Mouse (Mus musculus) midbrain, embryonic 12.5 days (tissue): ENCODE results near the gene Auh. TPM values are rescaled to one million over a fixed set of nuclear protein-coding genes. Genes with fewer than 3 reads are reported as not detected.

Experiments used
- ATAC-seq: fragments of 200-750 bp; cut with Nextera tagmentation; 2 replicates; pipeline ENCODE4 v1.8.0; 2017; ENCODE audit warnings: low read depth, moderate TSS enrichment, moderate library complexity; ENCODE audit not compliant: low FRiP score
- H3K27ac ChIP-seq: fragments of 300-500 bp; sonication (generic); replicated peaks from 2 replicates; pipeline ENCODE4 v1.5.1; 2016; ENCODE audit warnings: mild to moderate bottlenecking
- H3K27me3 ChIP-seq: fragments of 300-500 bp; sonication (generic); 2 replicates; pipeline ENCODE4 v1.6.1; 2016; ENCODE audit warnings: mild to moderate bottlenecking
- H3K36me3 ChIP-seq: fragments of 300-500 bp; sonication (generic); 2 replicates; pipeline ENCODE4 v1.6.1; 2016
- H3K4me1 ChIP-seq: fragments of 300-500 bp; sonication (generic); 2 replicates; pipeline ENCODE4 v1.6.1; 2016
- H3K4me2 ChIP-seq: fragments of 300-500 bp; sonication (generic); replicated peaks from 2 replicates; pipeline ENCODE4 v1.6.1; 2016; ENCODE audit warnings: mild to moderate bottlenecking, moderate library complexity
- H3K4me3 ChIP-seq: fragments of 300-500 bp; sonication (generic); 2 replicates; pipeline ENCODE4 v1.5.1; 2016; ENCODE audit warnings: mild to moderate bottlenecking
- H3K9ac ChIP-seq: fragments of 300-500 bp; sonication (generic); replicated peaks from 2 replicates; pipeline ENCODE4 v1.6.1; 2016; ENCODE audit warnings: mild to moderate bottlenecking, moderate library complexity
- H3K9me3 ChIP-seq: fragments of 300-500 bp; sonication (generic); 2 replicates; pipeline ENCODE4 v1.6.1; 2016; ENCODE audit warnings: mild to moderate bottlenecking
- WGBS: fragments of 180-500 bp; shearing (Covaris S2); methylation state at CpG from one replicate; pipeline ENCODE4 v1.1.7; 2016; 5-methylcytosine and 5-hydroxymethylcytosine counted together
- polyA plus RNA-seq: library from polyadenylated mRNA; unstranded; fragments of >200 nt; fragmentation: Nextera tagmentation; extraction: Ambion mirVana; gene quantifications from 2 replicates; pipeline ENCODE4 v1.2.1, GENCODE M21; 2016

Auh gene
- polyA plus RNA-seq: 46.2 and 48.0 TPM in 2 replicates

DNA sequence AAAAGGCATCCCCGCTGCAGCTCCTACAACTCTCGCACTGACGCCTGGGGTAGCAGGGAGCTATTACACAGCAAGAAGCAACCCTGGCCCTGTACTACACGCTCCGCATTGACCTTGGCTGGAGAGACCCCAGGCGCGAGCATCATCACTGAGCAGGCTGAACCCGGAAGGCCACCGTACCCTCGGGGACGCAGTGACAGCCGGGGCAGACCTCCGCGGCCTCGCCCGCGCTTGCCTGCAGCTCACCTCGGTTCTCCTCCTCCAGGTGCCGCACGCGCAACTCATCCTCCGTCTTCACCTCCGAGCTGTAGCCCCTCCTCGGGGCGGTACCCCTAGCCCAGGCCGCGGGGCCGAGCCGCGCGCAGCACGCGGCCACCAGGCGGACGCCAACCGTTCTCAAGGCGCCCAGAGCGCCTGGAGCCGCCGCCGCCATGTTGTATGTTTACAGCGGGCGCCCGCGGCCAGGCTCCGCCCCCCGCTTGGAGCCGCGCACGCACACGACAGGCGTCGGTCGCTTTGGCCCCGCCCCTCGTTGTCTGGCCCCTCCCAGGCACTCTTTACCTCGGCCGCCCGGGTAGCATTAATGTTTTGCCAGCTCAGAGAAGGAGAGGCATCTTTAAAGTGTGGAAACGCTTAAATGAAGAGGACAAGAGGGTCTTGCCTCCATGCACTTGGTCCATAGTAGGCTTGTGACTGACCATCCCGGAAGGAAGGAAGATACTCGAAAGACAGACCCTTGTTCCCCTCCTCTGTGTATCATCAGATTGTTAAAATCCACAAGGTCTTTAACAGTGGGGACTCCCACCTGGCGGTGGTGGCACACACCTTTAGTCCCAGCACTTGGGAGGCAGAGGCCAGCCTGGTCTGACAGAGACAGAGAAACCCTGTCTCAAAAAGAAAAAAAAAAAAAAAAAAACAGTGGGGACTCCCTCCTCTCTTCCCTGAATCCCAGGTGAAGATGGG, at the start of gene Auh:
Gene Auh, minus strand, starts transcription at position 473 of the 963 bp plus-strand sequence.
- Histone ChIP-seq H3K36me3 (no peaks in the 10 kb centered on the region), H3K9ac (peak within 1 kb of the TSS; percentile 74), H3K4me3 (peak within 1 kb of the TSS; percentile 87), H3K27me3 (0 out of 2 replicates have a peak, but pooled peaks cover 2% of the 10 kb centered on the region), H3K4me2 (peak within 1 kb of the TSS; percentile 66), H3K9me3 (no peaks in the 10 kb centered on the region), H3K27ac (peak within 1 kb of the TSS; percentile 84), H3K4me1 (peaks cover 19% of the 10 kb centered on the region)
- WGBS: under 1% methylated on average over 63 of the region's 63 CpGs
- peak; percentile 97 for ATAC-seq

- Histone ChIP-seq H3K9ac (peak overlapping the region; percentile 83), H3K9me3 (no peaks in the 10 kb centered on the region), H3K27me3 (peaks cover 36% of the 10 kb centered on the region), H3K4me3 (peak overlapping the region; percentile 65), H3K36me3 (no peaks in the 10 kb centered on the region), H3K4me1 (peaks cover 40% of the 10 kb centered on the region), H3K27ac (peak overlapping the region; percentile 86), H3K4me2 (peak overlapping the region; percentile 96)
- WGBS: 2% methylated on average over 49 of the region's 64 CpGs
- 0 out of 2 replicates have a peak, but pooled peaks have one; percentile 32 for ATAC-seq
Measured at GRCm38 (mm10) chr13:52978321-52978981, 49.0 kb upstream of the Auh start.

- H3K4me1 ChIP-seq: peaks cover 40% of the 10 kb centered on the region
- 26% methylated on average over 4 of the region's 4 CpGs for WGBS
- ATAC-seq: no peak
- peak overlapping the region; percentile 96 for H3K4me2 ChIP-seq
- H3K9ac ChIP-seq: peak overlapping the region; percentile 83
- H3K9me3 ChIP-seq: no peaks in the 10 kb centered on the region
- peak overlapping the region; percentile 86; the same call in 1 of the 2 replicates for H3K27ac ChIP-seq
- no peaks in the 10 kb centered on the region for H3K36me3 ChIP-seq
- peaks cover 33% of the 10 kb centered on the region for H3K27me3 ChIP-seq
- peak overlapping the region; percentile 65 for H3K4me3 ChIP-seq
Measured at GRCm38 (mm10) chr13:52977757-52978156, 48.3 kb upstream of the Auh start.

DNA sequence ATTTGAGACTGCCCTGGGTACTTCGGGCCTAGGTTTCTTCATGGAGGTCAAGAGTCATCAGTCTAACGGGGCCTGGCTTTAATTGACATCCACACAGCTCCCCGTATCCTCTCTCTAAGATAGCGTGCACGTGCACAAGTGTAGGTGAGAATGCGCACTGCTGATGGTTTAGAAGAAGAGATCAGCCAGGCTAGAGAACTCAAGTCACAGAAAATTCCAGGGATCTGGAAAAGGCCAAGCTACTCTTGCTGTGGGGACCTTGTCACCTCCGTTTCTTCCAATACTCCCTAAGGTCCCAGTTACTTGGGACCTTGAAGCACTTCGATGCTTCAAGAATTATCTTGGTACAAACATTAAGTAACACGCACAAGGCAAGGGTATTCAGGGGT, 47.7 kb upstream of the Auh start:
- peaks cover 31% of the 10 kb centered on the region for H3K27me3 ChIP-seq
- peak overlapping the region; percentile 96 for H3K4me2 ChIP-seq
- peaks cover 39% of the 10 kb centered on the region for H3K4me1 ChIP-seq
- H3K4me3 ChIP-seq: no peak overlapping the region
- ATAC-seq: no peak
- no peaks in the 10 kb centered on the region for H3K9me3 ChIP-seq
- no peak overlapping the region for H3K27ac ChIP-seq
- no peak overlapping the region for H3K9ac ChIP-seq
- H3K36me3 ChIP-seq: no peaks in the 10 kb centered on the region
- WGBS: 78% methylated on average over 9 of the region's 9 CpGs

DNA sequence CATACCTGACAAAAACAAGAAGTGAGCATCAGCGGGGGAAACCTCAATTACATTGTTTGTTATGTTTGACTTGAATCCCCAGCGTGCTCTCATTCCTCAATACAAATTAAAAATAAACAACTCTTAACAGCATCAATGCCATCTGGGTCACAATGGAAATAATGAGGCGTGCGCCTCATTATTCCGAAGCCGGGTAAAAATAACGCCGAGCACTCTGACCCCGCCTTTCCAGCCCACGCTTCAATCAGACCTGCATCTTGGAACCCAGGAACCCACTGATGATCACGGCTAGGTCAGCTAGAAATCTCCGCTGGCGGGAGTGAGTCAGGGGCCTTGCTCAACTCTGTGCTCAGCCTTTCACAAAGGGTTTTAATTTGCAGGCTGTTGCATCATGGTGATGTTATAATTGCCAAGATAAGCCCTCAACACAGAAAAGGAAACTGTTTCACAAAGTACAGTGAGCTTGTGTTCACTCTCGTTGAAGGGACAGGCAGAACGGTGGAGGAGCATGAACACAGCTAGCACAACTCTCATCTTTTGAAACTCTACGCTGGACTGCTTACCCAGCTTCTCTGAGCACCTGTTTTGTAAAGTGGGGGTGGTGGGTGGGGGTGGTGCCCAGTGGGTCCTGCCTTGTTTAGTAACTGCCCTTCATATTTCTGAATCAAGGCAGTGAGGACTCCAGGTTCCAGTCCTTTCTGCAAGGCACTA, 47.2 kb upstream of the Auh start:
- Histone ChIP-seq H3K4me1 (peaks cover 33% of the 10 kb centered on the region), H3K9ac (0 out of 2 replicates have a peak overlapping the region, but pooled peaks have one; percentile 1), H3K9me3 (no peaks in the 10 kb centered on the region), H3K4me3 (no peak overlapping the region), H3K36me3 (no peaks in the 10 kb centered on the region), H3K27me3 (peaks cover 26% of the 10 kb centered on the region), H3K4me2 (peak overlapping the region; percentile 96), H3K27ac (no peak overlapping the region)
- 36% methylated on average over 16 of the region's 16 CpGs for WGBS
- ATAC-seq: no peak

GRCm38 (mm10) chr13:52976130-52976509, 46.6 kb upstream of the Auh start:
- H3K4me2 ChIP-seq: peak overlapping the region; percentile 96; the same call in 1 of the 2 replicates
- H3K4me3 ChIP-seq: no peak overlapping the region
- no peak overlapping the region for H3K27ac ChIP-seq
- H3K9ac ChIP-seq: no peak overlapping the region
- WGBS: 28% methylated on average over 8 of the region's 8 CpGs
- no peaks in the 10 kb centered on the region for H3K36me3 ChIP-seq
- peaks cover 31% of the 10 kb centered on the region for H3K4me1 ChIP-seq
- H3K27me3 ChIP-seq: peaks cover 20% of the 10 kb centered on the region
- no peak for ATAC-seq
- H3K9me3 ChIP-seq: no peaks in the 10 kb centered on the region

GRCm38 (mm10) chr13:52974676-52975075, 45.2 kb upstream of the Auh start:
- peaks cover 20% of the 10 kb centered on the region for H3K27me3 ChIP-seq
- no peak overlapping the region for H3K4me3 ChIP-seq
- H3K4me1 ChIP-seq: peaks cover 31% of the 10 kb centered on the region
- H3K9ac ChIP-seq: no peak overlapping the region
- no peak overlapping the region for H3K4me2 ChIP-seq
- H3K27ac ChIP-seq: no peak overlapping the region
- no peaks in the 10 kb centered on the region for H3K36me3 ChIP-seq
- 75% methylated on average over 3 of the region's 3 CpGs for WGBS
- H3K9me3 ChIP-seq: no peaks in the 10 kb centered on the region
- no peak for ATAC-seq

GRCm38 (mm10) chr13:52973427-52973826, 43.9 kb upstream of the Auh start:
- Histone ChIP-seq H3K36me3 (peaks cover 4% of the 10 kb centered on the region; the same call in 1 of the 2 replicates), H3K27me3 (peaks cover 17% of the 10 kb centered on the region), H3K4me3 (no peak overlapping the region), H3K4me1 (peaks cover 26% of the 10 kb centered on the region), H3K9ac (no peak overlapping the region), H3K27ac (no peak overlapping the region), H3K4me2 (no peak overlapping the region), H3K9me3 (no peaks in the 10 kb centered on the region)
- no peak for ATAC-seq
- 95% methylated on average over 10 of the region's 10 CpGs for WGBS

GRCm38 (mm10) chr13:52972626-52973025, 43.1 kb upstream of the Auh start:
- Histone ChIP-seq H3K27me3 (peaks cover 11% of the 10 kb centered on the region), H3K4me2 (no peak overlapping the region), H3K36me3 (peaks cover 12% of the 10 kb centered on the region; the same call in 1 of the 2 replicates), H3K27ac (no peak overlapping the region), H3K4me3 (no peak overlapping the region), H3K9ac (no peak overlapping the region), H3K9me3 (no peaks in the 10 kb centered on the region), H3K4me1 (peaks cover 24% of the 10 kb centered on the region)
- WGBS: 92% methylated on average over 3 of the region's 3 CpGs
- no peak for ATAC-seq

DNA sequence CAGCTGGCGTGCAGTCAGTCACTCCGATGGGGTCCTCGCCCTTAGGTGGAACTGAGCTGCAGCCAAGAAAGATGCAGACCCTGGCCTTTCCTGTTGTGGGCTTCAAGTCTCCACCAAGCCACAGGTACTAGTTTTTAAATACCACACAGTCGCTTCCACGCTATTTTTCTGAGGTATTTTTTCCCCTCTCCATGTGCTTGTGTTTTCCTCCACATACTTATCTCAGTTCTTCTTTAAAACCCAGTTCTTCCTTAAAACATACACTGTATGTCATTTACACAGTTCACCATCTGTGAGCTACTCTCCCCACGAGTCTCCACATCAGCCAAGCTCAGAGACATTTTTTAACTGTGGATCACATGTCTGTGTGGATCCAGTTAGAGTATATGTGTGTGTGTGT, 41.4 kb upstream of the Auh start:
- Histone ChIP-seq H3K9ac (no peak overlapping the region), H3K4me3 (no peak overlapping the region), H3K27me3 (no peaks in the 10 kb centered on the region), H3K4me1 (peaks cover 7% of the 10 kb centered on the region; the same call in 1 of the 2 replicates), H3K36me3 (peaks cover 29% of the 10 kb centered on the region), H3K9me3 (no peaks in the 10 kb centered on the region), H3K4me2 (no peak overlapping the region), H3K27ac (no peak overlapping the region)
- ATAC-seq: no peak
- WGBS: 88% methylated on average over 6 of the region's 6 CpGs

- Histone ChIP-seq H3K4me3 (no peak overlapping the region), H3K36me3 (peaks cover 32% of the 10 kb centered on the region), H3K9ac (no peak overlapping the region), H3K27ac (no peak overlapping the region), H3K4me2 (no peak overlapping the region), H3K4me1 (no peaks in the 10 kb centered on the region), H3K9me3 (no peaks in the 10 kb centered on the region), H3K27me3 (no peaks in the 10 kb centered on the region)
- 93% methylated on average over 4 of the region's 4 CpGs for WGBS
- ATAC-seq: no peak
Measured at GRCm38 (mm10) chr13:52962922-52963321, 33.4 kb upstream of the Auh start.
